Mouse (Mus musculus) liver, embryonic 11.5 days (tissue): Measurements from ENCODE around the gene Sphkap. TPM values are rescaled to one million over a fixed set of nuclear protein-coding genes. Genes with fewer than 3 reads are reported as not detected.

Experiments used
- ATAC-seq: fragments of 200-750 bp; cut with Nextera tagmentation; replicated peaks from 2 replicates; pipeline ENCODE4 v1.8.0; 2017; ENCODE audit warnings: moderate number of reproducible peaks, mild to moderate bottlenecking, moderate TSS enrichment, moderate library complexity; ENCODE audit not compliant: low FRiP score
- DNase-seq: peaks from one replicate; pipeline ENCODE4 v3.0.0-alpha.2; 2017; ENCODE audit warnings: low spot score
- H3K27ac ChIP-seq: fragments of 300-500 bp; sonication (generic); 2 replicates; pipeline ENCODE4 v1.5.1; 2014; ENCODE audit warnings: mild to moderate bottlenecking, low read depth, low read length, control low read depth
- H3K27me3 ChIP-seq: fragments of 300-500 bp; sonication (generic); replicated peaks from 2 replicates; pipeline ENCODE4 v1.6.1; 2014; ENCODE audit warnings: low read length, mixed read lengths; ENCODE audit not compliant: control insufficient read depth, insufficient read depth
- H3K36me3 ChIP-seq: fragments of 300-500 bp; sonication (generic); 2 replicates; pipeline ENCODE4 v1.6.1; 2014; ENCODE audit warnings: mild to moderate bottlenecking, low read length, moderate library complexity, mixed read lengths; ENCODE audit not compliant: control insufficient read depth, insufficient read depth
- H3K4me1 ChIP-seq: fragments of 300-500 bp; sonication (generic); replicated peaks from 2 replicates; pipeline ENCODE4 v1.6.1; 2014; ENCODE audit warnings: low read length, mixed read lengths; ENCODE audit not compliant: control insufficient read depth, insufficient read depth
- H3K4me2 ChIP-seq: fragments of 300-500 bp; sonication (generic); 2 replicates; pipeline ENCODE4 v1.6.1; 2014; ENCODE audit warnings: mild to moderate bottlenecking, control low read depth, moderate library complexity
- H3K4me3 ChIP-seq: fragments of 300-500 bp; sonication (generic); 2 replicates; pipeline ENCODE4 v1.5.1; 2014; ENCODE audit warnings: low read depth, low read length, control low read depth
- H3K9ac ChIP-seq: fragments of 300-500 bp; sonication (generic); 2 replicates; pipeline ENCODE4 v1.6.1; 2014; ENCODE audit warnings: low read depth, low read length, control low read depth
- H3K9me3 ChIP-seq: fragments of 300-500 bp; sonication (generic); 2 replicates; pipeline ENCODE4 v1.6.1; 2016; ENCODE audit warnings: low read length, inconsistent platforms, mixed read lengths; ENCODE audit not compliant: control insufficient read depth
- WGBS: fragments of 180-500 bp; shearing (Covaris S2); extraction: QIAGEN DNeasy Blood & Tissue Kit; methylation state at CpG from one replicate; pipeline ENCODE4 v1.1.7; 2014; 5-methylcytosine and 5-hydroxymethylcytosine counted together
- polyA plus RNA-seq: library from polyadenylated mRNA; unstranded; fragments of >200 nt; fragmentation: Nextera tagmentation; extraction: Ambion mirVana; gene quantifications from 2 replicates; pipeline ENCODE4 v1.2.1, GENCODE M21; 2014

Sphkap gene
- polyA plus RNA-seq, 1 experiment from 2014 or later: 0.84 TPM

DNA sequence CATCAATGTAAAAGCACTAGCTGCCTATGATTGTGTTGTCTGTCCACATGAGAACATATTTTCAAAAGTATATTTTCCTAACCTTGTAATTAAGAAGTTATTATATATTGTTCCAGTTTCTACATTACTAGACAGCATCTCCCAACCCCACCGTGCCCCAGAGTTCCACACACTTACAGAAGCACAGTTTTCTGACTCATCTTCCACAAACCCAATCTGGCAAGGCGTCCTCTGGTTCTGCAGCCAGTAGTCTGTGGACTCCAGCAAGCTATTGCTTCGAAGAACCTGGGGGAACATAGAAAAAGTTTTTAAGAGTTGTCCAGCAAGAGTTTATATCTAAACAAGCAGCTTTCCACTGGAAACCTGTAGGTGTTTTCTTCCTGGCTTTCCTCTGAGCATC lies 68.6 kb downstream of the Sphkap start:
- H3K4me1 ChIP-seq: no peaks in the 10 kb centered on the region
- no peaks in the 10 kb centered on the region for H3K36me3 ChIP-seq
- no peaks in the 10 kb centered on the region for H3K27me3 ChIP-seq
- H3K9me3 ChIP-seq: no peaks in the 10 kb centered on the region
- ATAC-seq: no peak
- WGBS: 72% methylated on average over 3 of the region's 3 CpGs
- H3K4me2 ChIP-seq: no peak overlapping the region
- no peak overlapping the region for H3K4me3 ChIP-seq
- no peak overlapping the region for H3K27ac ChIP-seq
- DNase-seq: no peak
- H3K9ac ChIP-seq: no peak overlapping the region

DNA sequence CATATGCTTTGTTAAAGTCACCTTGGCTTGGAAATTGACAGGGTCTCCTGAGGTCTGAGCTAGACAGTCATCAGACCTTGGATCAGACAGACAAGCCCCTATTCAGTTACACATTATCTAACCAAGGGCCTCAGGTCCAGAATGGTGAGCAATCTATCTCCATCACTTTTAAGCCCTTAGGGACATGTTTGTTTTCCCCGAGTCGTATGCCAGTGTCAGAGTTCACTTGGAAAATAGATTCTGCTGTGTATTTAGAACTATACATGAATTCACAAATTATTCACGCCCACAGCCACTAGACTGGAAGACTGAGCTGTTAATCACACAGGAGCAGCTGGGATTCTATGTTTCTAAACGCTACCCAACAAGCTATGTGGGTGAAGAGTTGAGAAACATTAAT lies 91.1 kb downstream of the Sphkap start:
- WGBS: 53% methylated on average over 4 of the region's 4 CpGs
- Histone ChIP-seq H3K4me2 (no peak overlapping the region), H3K27me3 (no peaks in the 10 kb centered on the region), H3K4me3 (no peak overlapping the region), H3K27ac (no peak overlapping the region), H3K4me1 (no peaks in the 10 kb centered on the region), H3K9ac (no peak overlapping the region), H3K9me3 (no peaks in the 10 kb centered on the region), H3K36me3 (no peaks in the 10 kb centered on the region)
- ATAC-seq (no peak), DNase-seq (no peak)

DNA sequence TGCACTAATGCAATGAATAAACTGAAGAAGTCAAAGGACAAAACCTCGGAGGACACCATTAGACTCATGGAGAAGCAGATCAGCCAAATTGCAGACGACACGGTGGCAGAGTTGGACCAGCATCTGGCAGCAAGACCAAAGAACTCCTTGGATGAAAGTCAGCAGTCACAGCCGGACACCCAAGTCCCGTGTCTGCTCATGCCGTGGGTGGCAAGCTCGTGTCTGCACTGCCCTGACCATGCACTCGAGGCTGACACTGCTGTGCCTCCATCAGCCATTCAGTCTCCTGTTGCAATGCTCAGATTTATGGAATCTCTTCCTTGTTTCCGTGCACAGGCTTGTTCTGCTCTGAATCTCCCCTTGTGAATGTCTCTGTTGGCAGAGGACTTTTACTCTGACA lies 92.9 kb downstream of the Sphkap start:
- Histone ChIP-seq H3K9ac (no peak overlapping the region), H3K27ac (no peak overlapping the region), H3K27me3 (no peaks in the 10 kb centered on the region), H3K9me3 (no peaks in the 10 kb centered on the region), H3K4me3 (no peak overlapping the region), H3K36me3 (no peaks in the 10 kb centered on the region), H3K4me2 (no peak overlapping the region), H3K4me1 (no peaks in the 10 kb centered on the region)
- ATAC-seq (no peak), DNase-seq (no peak)
- 79% methylated on average over 9 of the region's 9 CpGs for WGBS

DNA sequence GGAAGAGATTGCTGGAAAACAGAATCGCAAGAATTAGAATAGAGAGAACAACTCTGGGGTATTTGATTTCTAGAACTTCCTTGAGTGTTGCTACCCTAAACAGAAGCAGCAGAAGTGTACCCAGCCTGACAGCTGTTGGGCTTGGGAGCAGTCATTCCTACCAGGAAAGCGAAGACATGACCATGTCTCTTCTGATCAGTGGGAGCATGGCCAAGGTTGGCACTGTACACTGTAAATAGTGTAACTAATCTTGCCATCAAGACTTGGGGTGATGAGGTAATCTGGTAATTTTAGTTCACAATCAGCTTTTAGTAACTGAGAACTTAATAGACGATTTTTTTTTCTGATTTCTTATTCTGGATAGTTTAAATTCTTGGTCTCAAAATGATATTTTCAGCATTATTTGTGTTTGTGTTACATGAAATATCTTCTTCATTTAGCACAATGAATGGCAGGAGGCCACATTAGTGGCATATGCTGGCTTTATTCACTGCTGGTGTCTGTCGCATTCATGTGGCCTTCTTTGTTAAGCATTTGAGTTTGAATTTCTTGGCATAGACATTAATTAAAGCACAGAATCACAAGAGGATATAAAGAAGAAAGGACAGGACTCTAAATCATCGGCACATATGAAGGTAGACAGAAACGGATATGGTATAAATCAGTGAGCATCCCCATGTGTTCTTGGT lies 96.2 kb downstream of the Sphkap start:
- H3K27me3 ChIP-seq: no peaks in the 10 kb centered on the region
- no peaks in the 10 kb centered on the region for H3K4me1 ChIP-seq
- no peak overlapping the region for H3K4me2 ChIP-seq
- ATAC-seq: no peak
- no peak overlapping the region for H3K27ac ChIP-seq
- no peak overlapping the region for H3K4me3 ChIP-seq
- no peaks in the 10 kb centered on the region for H3K36me3 ChIP-seq
- no peak for DNase-seq
- 81% methylated on average over 6 of the region's 6 CpGs for WGBS
- H3K9ac ChIP-seq: no peak overlapping the region
- H3K9me3 ChIP-seq: no peaks in the 10 kb centered on the region

DNA sequence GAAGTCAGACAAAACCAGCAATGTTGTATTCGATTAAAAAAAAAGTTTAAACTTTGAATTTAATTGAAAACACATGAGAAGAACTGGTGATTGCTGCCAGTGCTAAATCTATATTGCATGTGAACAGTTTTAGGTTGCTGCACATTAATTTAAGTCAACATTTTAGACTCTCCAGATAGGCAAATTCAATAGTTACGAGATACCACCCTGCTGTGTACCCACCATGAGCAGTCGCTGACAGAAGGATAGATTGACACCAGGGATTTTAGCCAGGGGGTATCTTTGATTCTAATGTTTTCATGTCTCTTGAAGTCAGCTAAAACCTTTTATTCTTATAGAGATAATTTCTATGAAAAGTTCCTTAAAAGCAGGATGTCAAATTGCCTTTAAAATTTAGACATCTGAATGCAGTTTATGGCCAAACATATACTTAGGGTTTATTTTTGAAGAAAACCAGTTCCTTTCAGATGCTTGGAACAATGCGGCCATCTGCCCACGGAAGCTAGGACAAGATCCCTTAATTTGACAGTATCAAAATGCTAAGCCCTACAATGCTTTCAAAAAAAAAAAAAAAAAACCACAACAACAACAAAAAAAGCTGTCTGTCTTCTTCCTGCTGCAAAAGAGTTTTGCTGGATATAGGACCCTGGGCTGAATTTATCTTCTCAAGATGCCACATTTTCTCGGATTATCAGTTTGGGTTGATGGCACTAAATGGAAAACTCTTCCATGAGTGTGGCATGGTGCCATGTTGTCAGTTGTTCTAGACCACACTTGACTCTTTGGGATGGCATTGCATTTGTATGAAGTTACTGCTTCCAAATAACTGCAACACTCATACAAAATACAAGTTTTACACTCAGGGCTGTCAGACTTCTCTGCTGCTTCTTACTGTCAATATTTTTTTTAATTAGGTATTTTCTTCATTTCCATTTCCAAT lies 110.6 kb downstream of the Sphkap start:
- Histone ChIP-seq H3K27ac (no peak overlapping the region), H3K9me3 (no peaks in the 10 kb centered on the region), H3K36me3 (no peaks in the 10 kb centered on the region), H3K4me3 (no peak overlapping the region), H3K4me2 (no peak overlapping the region), H3K27me3 (no peaks in the 10 kb centered on the region), H3K9ac (no peak overlapping the region), H3K4me1 (no peaks in the 10 kb centered on the region)
- 74% methylated on average over 6 of the region's 6 CpGs for WGBS
- ATAC-seq (no peak), DNase-seq (no peak)

DNA sequence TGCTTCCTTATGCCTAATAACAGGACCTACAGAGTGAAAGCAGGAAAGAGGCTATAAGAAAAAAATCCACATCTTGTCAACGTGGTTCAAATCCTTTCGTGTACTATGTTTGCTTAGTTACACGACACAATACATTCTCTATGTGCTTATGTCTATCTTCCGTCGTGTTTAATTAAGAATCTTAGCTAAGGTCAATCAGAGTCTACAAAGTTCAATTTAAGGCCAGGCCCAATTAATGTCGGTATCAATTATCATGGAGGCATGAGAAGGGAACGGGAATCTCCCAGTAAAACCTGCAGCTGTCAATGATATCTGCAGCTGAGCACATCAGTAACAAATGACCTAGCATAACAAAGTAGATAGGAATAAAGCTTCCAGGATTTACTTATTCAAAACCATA lies 122.1 kb downstream of the Sphkap start:
- WGBS: 71% methylated on average over 7 of the region's 7 CpGs

DNA sequence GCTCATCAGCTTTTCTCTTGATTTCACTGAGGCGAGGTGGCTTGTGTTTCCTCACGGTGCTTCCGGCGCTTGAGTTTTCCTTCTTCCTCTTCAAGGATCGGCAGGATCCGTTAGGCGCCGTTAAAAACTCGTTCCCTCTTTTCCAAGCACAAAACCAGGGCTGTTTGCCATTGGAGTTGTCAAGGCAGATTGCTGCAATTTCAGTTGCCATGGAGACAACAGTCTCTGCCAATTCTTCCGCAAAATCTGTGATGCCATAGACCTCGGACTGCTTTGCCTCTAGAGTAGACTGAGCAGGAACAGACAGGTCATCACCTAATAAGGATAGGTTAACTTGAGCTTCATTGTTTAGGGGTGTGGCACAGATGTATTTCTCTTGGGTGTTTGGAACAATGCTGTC lies 131.0 kb downstream of the Sphkap start:
- no peak overlapping the region for H3K4me3 ChIP-seq
- H3K9ac ChIP-seq: no peak overlapping the region
- DNase-seq: no peak
- H3K27ac ChIP-seq: no peak overlapping the region
- H3K4me1 ChIP-seq: no peaks in the 10 kb centered on the region
- no peaks in the 10 kb centered on the region; the same call in 1 of the 2 replicates for H3K9me3 ChIP-seq
- no peaks in the 10 kb centered on the region for H3K36me3 ChIP-seq
- no peak for ATAC-seq
- no peak overlapping the region for H3K4me2 ChIP-seq
- WGBS: 86% methylated on average over 11 of the region's 11 CpGs
- no peaks in the 10 kb centered on the region for H3K27me3 ChIP-seq

More for the DNA sequence above, 122.1 kb downstream of the Sphkap start:
- H3K4me3 ChIP-seq: no peak overlapping the region
- H3K27me3 ChIP-seq: no peaks in the 10 kb centered on the region
- H3K9ac ChIP-seq: no peak overlapping the region
- DNase-seq (no peak), ATAC-seq (no peak)
- H3K36me3 ChIP-seq: no peaks in the 10 kb centered on the region
- no peaks in the 10 kb centered on the region for H3K9me3 ChIP-seq
- no peak overlapping the region for H3K4me2 ChIP-seq
- H3K4me1 ChIP-seq: no peaks in the 10 kb centered on the region
- H3K27ac ChIP-seq: no peak overlapping the region

DNA sequence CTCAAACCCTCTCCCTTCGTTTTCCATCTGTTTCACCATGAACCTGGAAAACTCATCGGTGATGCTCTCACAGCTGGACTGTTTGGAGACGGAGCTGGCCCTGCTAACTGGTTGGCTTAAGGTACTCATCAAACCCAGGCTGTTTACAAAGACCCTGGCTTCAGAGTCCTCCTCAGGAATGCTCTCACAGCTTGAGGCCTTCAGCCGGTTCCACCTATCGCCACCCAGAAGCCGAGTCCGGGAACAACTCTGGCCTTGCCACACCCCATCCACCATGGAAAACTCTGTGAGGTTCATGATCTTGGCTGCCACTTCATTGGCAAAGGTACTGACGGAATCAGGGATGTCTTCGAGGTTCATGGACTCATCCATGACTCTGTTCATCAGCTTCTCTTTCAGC lies 131.4 kb downstream of the Sphkap start:
- Histone ChIP-seq H3K27ac (no peak overlapping the region), H3K4me2 (no peak overlapping the region), H3K36me3 (no peaks in the 10 kb centered on the region), H3K9me3 (no peaks in the 10 kb centered on the region; the same call in 1 of the 2 replicates), H3K4me3 (no peak overlapping the region), H3K27me3 (no peaks in the 10 kb centered on the region), H3K4me1 (no peaks in the 10 kb centered on the region), H3K9ac (no peak overlapping the region)
- ATAC-seq: no peak
- no peak for DNase-seq
- WGBS: 89% methylated on average over 9 of the region's 9 CpGs
